Mouse (Mus musculus): ENCODE data around the gene Raet1e. TPM values are rescaled to one million over a fixed set of nuclear protein-coding genes. Genes with fewer than 3 reads are reported as not detected.
A peak's percentile ranks its signal among the peaks of the same experiment; 100 is the strongest.
"Not testable (repeated sequence)": the region's sequence is repeated elsewhere in the genome, so short reads cannot be mapped to it uniquely, and the experiment has no call there.

Gene Raet1e
- polyA plus RNA-seq, 1 experiment from 2014 or later: 2.4 TPM

- H3K4me2 ChIP-seq: 0 out of 2 replicates have a peak overlapping the region, but pooled peaks have one; percentile 29
- H3K4me1 ChIP-seq (replicated peaks); H3K27me3 ChIP-seq; ATAC-seq (ENCODE audit: low FRiP score); H3K27ac ChIP-seq; H3K4me3 ChIP-seq; H3K36me3 ChIP-seq; H3K9me3 ChIP-seq; H3K9ac ChIP-seq: not testable (repeated sequence)
- 60% methylated on average over 5 of the region's 5 CpGs for WGBS
These were observed 14.3 kb downstream of the Raet1e start for GRCm38 (mm10) chr10:22172431-22173334.

- peak; percentile 32; the same call in 1 of the 2 replicates for ATAC-seq (ENCODE audit: low FRiP score)
- 14% methylated on average over 14 of the region's 17 CpGs for WGBS
- H3K36me3 ChIP-seq; H3K9me3 ChIP-seq; H3K27ac ChIP-seq; H3K27me3 ChIP-seq; H3K4me3 ChIP-seq; H3K4me1 ChIP-seq (replicated peaks); H3K9ac ChIP-seq: not testable (repeated sequence)
- 0 out of 2 replicates have a peak overlapping the region, but pooled peaks have one; percentile 29 for H3K4me2 ChIP-seq
These were observed 15.2 kb downstream of the Raet1e start for GRCm38 (mm10) chr10:22173335-22174189.

GRCm38 (mm10) chr10:22174190-22174487, 15.8 kb downstream of the Raet1e start:
- H3K9ac ChIP-seq; H3K4me2 ChIP-seq; H3K9me3 ChIP-seq; H3K36me3 ChIP-seq; H3K4me1 ChIP-seq (replicated peaks); H3K27me3 ChIP-seq; ATAC-seq (ENCODE audit: low FRiP score); H3K27ac ChIP-seq; H3K4me3 ChIP-seq: not testable (repeated sequence)
- WGBS: 81% methylated on average over 2 of the region's 2 CpGs

- not testable (repeated sequence) for ATAC-seq (ENCODE audit: low FRiP score); H3K4me2 ChIP-seq; H3K4me1 ChIP-seq (replicated peaks); H3K9me3 ChIP-seq; H3K4me3 ChIP-seq; H3K27me3 ChIP-seq; H3K27ac ChIP-seq; H3K36me3 ChIP-seq; H3K9ac ChIP-seq
- WGBS: 80% methylated on average over 2 of the region's 2 CpGs
These were observed 18.1 kb downstream of the Raet1e start for GRCm38 (mm10) chr10:22176515-22176914.

- Histone ChIP-seq H3K4me2 (peak overlapping the region; percentile 36), H3K4me3 (0 out of 2 replicates have a peak overlapping the region, but pooled peaks have one; percentile 8)
- H3K27ac ChIP-seq; H3K36me3 ChIP-seq; H3K4me1 ChIP-seq (replicated peaks); H3K9me3 ChIP-seq; H3K9ac ChIP-seq; H3K27me3 ChIP-seq: not testable (repeated sequence)
- 2% methylated on average over 8 of the region's 10 CpGs for WGBS
- peak; percentile 76 for ATAC-seq (ENCODE audit: low FRiP score)
These were observed 32.7 kb downstream of the Raet1e start for GRCm38 (mm10) chr10:22191035-22191434.

- WGBS: no CpG with 5 or more reads among the region's 3 CpGs
- ATAC-seq (ENCODE audit: low FRiP score); H3K9me3 ChIP-seq; H3K36me3 ChIP-seq; H3K4me3 ChIP-seq; H3K27me3 ChIP-seq; H3K27ac ChIP-seq; H3K4me2 ChIP-seq; H3K4me1 ChIP-seq (replicated peaks); H3K9ac ChIP-seq: not testable (repeated sequence)
These were observed 43.0 kb downstream of the Raet1e start for GRCm38 (mm10) chr10:22201352-22201751.

- H3K9me3 ChIP-seq; H3K9ac ChIP-seq; H3K4me2 ChIP-seq; H3K27ac ChIP-seq; H3K36me3 ChIP-seq; H3K27me3 ChIP-seq; H3K4me3 ChIP-seq; H3K4me1 ChIP-seq (replicated peaks): not testable (repeated sequence)
- 0 out of 2 replicates have a peak, but pooled peaks have one; percentile 43 for ATAC-seq (ENCODE audit: low FRiP score)
- WGBS: no CpG with 5 or more reads among the region's 2 CpGs
These were observed 44.6 kb downstream of the Raet1e start for GRCm38 (mm10) chr10:22202784-22203583.

- 74% methylated on average over 1 of the region's 1 CpGs for WGBS
- H3K9me3 ChIP-seq: not testable (repeated sequence)
These were observed 48.1 kb downstream of the Raet1e start for GRCm38 (mm10) chr10:22206443-22206842.

GRCm38 (mm10) chr10:22212012-22212696, 53.8 kb downstream of the Raet1e start:
- not testable (repeated sequence) for H3K4me1 ChIP-seq (replicated peaks); H3K4me2 ChIP-seq; H3K36me3 ChIP-seq; H3K27me3 ChIP-seq; H3K27ac ChIP-seq; H3K9me3 ChIP-seq; H3K4me3 ChIP-seq; H3K9ac ChIP-seq
- 1% methylated on average over 8 of the region's 11 CpGs for WGBS
- ATAC-seq (ENCODE audit: low FRiP score): peak; percentile 66; the same call in 1 of the 2 replicates

More at GRCm38 (mm10) chr10:22206443-22206842, 48.1 kb downstream of the Raet1e start:
- H3K4me3 ChIP-seq; H3K4me1 ChIP-seq (replicated peaks); H3K4me2 ChIP-seq; H3K27ac ChIP-seq; H3K36me3 ChIP-seq; ATAC-seq (ENCODE audit: low FRiP score); H3K9ac ChIP-seq; H3K27me3 ChIP-seq: not testable (repeated sequence)

- not testable (repeated sequence) for H3K27me3 ChIP-seq; H3K27ac ChIP-seq; H3K4me2 ChIP-seq; H3K36me3 ChIP-seq; H3K9ac ChIP-seq; H3K4me1 ChIP-seq (replicated peaks); H3K9me3 ChIP-seq; H3K4me3 ChIP-seq
- ATAC-seq (ENCODE audit: low FRiP score): peak; percentile 86
- no CpG with 5 or more reads among the region's 7 CpGs for WGBS
These were observed 65.3 kb downstream of the Raet1e start for GRCm38 (mm10) chr10:22223474-22224349.

GRCm38 (mm10) chr10:22265060-22265459, 106.7 kb downstream of the Raet1e start:
- no peaks in the 10 kb centered on the region for H3K4me1 ChIP-seq (replicated peaks)
- peaks cover 18% of the 10 kb centered on the region; the same call in 1 of the 2 replicates for H3K9me3 ChIP-seq
- no peak overlapping the region for H3K4me3 ChIP-seq
- H3K9ac ChIP-seq: no peak overlapping the region
- ATAC-seq (ENCODE audit: low FRiP score): no peak
- no peak overlapping the region for H3K4me2 ChIP-seq
- no peaks in the 10 kb centered on the region for H3K36me3 ChIP-seq
- no peak overlapping the region for H3K27ac ChIP-seq
- H3K27me3 ChIP-seq: no peaks in the 10 kb centered on the region
- 94% methylated on average over 8 of the region's 8 CpGs for WGBS

All from hindbrain, embryonic 13.5 days (tissue).